ENCODE assay signal across 14 mouse cellular contexts in the genomic region with DNA sequence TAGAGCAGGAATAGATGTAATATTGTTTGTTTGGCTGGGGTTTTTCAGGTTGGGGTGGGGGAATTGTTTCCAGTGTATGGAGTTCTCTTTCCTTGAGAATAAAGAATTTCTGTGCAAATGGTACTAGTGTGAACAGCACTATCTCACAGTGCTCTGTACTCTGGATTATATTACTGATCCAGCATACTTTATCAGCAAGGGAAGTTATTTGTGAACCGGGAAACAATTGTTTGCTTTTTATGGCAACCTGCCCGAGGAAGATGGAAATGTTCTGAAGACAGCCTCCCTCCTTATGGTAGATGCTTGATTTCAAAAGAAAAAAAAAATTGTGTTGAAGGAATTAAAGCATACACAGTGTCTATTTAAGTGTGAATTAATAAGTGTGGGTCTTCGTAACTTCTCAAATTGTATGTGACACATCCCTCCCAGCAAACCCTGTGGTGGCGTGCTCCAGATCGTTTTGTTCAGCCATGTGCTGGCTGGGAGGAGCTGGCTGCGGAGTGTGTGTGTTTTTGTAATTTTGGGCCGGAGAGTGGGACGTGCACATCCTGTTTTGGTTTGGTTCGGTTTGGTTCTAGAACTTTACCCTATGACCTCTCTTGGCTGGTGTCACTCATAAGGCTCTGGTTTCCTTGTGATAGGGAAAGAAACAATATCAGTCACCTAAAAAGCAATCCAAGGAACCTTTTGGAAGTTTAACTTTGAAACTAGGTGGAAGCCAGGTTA. TPM values are rescaled to one million over a fixed set of nuclear protein-coding genes. Genes with fewer than 3 reads are reported as not detected.
A peak's percentile ranks its signal among the peaks of the same experiment; 100 is the strongest.
DNase-seq lines count a peak whose midpoint lies in the region; ATAC-seq and TF ChIP-seq lines count a peak whose summit lies in the region.
"Had no signal": no experiment of that assay in that cellular context is flagged by ENCODE, and none has a peak within 500 bp of the region (broad histone marks: within the 10 kb centered on the region; RNA-seq: fewer than 3 reads in every experiment).

No protein-coding gene starts in this region.

- H3K9me3 ChIP-seq in heart, embryonic 16.5 days (replicated peaks; ENCODE audit: control insufficient read depth, low read length), result no peaks in the 10 kb centered on the region
- H3K9me3 ChIP-seq in kidney, postnatal 0 days (replicated peaks; ENCODE audit: low read length), result no peaks in the 10 kb centered on the region
- H3K9me3 ChIP-seq: embryonic facial prominence, embryonic 15.5 days; hindbrain, embryonic 15.5 days; limb, embryonic 15.5 days; midbrain, embryonic 10.5 days; neural tube, embryonic 12.5 days had no signal

- 0 out of 2 replicates have a peak, but pooled peaks cover 2% of the 10 kb centered on the region for H3K4me1 ChIP-seq in heart, embryonic 16.5 days (ENCODE audit: control insufficient read depth, insufficient read depth, low read length)
- no peaks in the 10 kb centered on the region for H3K4me1 ChIP-seq in kidney, postnatal 0 days (replicated peaks; ENCODE audit: insufficient read depth, low read length)
- H3K4me1 ChIP-seq: hindbrain, embryonic 15.5 days; limb, embryonic 15.5 days; neural tube, embryonic 12.5 days had no signal

- peak; percentile 12 for DNase-seq in kidney, adult 11 months
- DNase-seq in kidney, adult 18-20 months, result no peak
- peak; percentile 63 for DNase-seq in kidney, postnatal 0 days (ENCODE audit: low spot score)
- DNase-seq in skeletal muscle tissue, adult 2 months (ENCODE audit: low read depth, low spot score), result peak; percentile 28
- DNase-seq in left cerebral cortex, postnatal 4 days, result no peak
- DNase-seq in right cerebral cortex, adult 2 months (ENCODE audit: low spot score in 2 of 2), result no peak
- DNase-seq: cerebellum, adult 9-11 months had no signal

- TF ChIP-seq CTCF in kidney, postnatal 0 days (IDR thresholded peaks at IDR 0.05; ENCODE audit: low read depth), result no peak

- intact Hi-C loops in left cerebral cortex, postnatal 4 days (cut with DNase I), result no loop called here

- no peak overlapping the region for H3K4me3 ChIP-seq in heart, embryonic 16.5 days (ENCODE audit: low read length)
- no peak overlapping the region for H3K4me3 ChIP-seq in kidney, postnatal 0 days (replicated peaks; ENCODE audit: low read depth, low read length)
- H3K4me3 ChIP-seq: embryonic facial prominence, embryonic 15.5 days; hindbrain, embryonic 15.5 days; limb, embryonic 15.5 days; midbrain, embryonic 10.5 days; neural tube, embryonic 12.5 days had no signal

- H3K36me3 ChIP-seq in heart, embryonic 16.5 days (ENCODE audit: control insufficient read depth, insufficient read depth), result no peaks in the 10 kb centered on the region
- no peaks in the 10 kb centered on the region for H3K36me3 ChIP-seq in kidney, postnatal 0 days (ENCODE audit: insufficient read depth, low read length)
- H3K36me3 ChIP-seq: embryonic facial prominence, embryonic 15.5 days; hindbrain, embryonic 15.5 days; limb, embryonic 15.5 days; midbrain, embryonic 10.5 days; neural tube, embryonic 12.5 days had no signal

- H3K27ac ChIP-seq in heart, embryonic 16.5 days (ENCODE audit: low read length), result peak overlapping the region; percentile 56
- H3K27ac ChIP-seq in kidney, postnatal 0 days, result peak overlapping the region; percentile 13; the same call in 1 of the 2 replicates
- H3K27ac ChIP-seq: embryonic facial prominence, embryonic 15.5 days; hindbrain, embryonic 15.5 days; limb, embryonic 15.5 days; midbrain, embryonic 10.5 days; neural tube, embryonic 12.5 days had no signal

- ATAC-seq in heart, embryonic 16.5 days (replicated peaks; ENCODE audit: extremely low read depth, insufficient read depth, low FRiP score), result peak; percentile 52
- ATAC-seq in kidney, postnatal 0 days (replicated peaks; ENCODE audit: low FRiP score, low read depth), result no peak
- ATAC-seq: CD4-positive, CD25-positive, alpha-beta regulatory T cell, adult 4 months had no signal

- 44% methylated on average over 9 of the region's 9 CpGs for WGBS in heart, embryonic 16.5 days
- WGBS in kidney, postnatal 0 days, result 46% methylated on average over 9 of the region's 9 CpGs

- no peaks in the 10 kb centered on the region for H3K27me3 ChIP-seq in heart, embryonic 16.5 days (ENCODE audit: control insufficient read depth, insufficient read depth, low read length)
- H3K27me3 ChIP-seq in kidney, postnatal 0 days (ENCODE audit: insufficient read depth, low read length), result no peaks in the 10 kb centered on the region
- H3K27me3 ChIP-seq: embryonic facial prominence, embryonic 15.5 days; hindbrain, embryonic 15.5 days; limb, embryonic 15.5 days; neural tube, embryonic 12.5 days had no signal

- no peak overlapping the region for H3K9ac ChIP-seq in heart, embryonic 16.5 days (ENCODE audit: low read length)
- H3K9ac ChIP-seq in kidney, postnatal 0 days (ENCODE audit: low read depth, low read length), result no peak overlapping the region
- H3K9ac ChIP-seq: embryonic facial prominence, embryonic 15.5 days; hindbrain, embryonic 15.5 days; limb, embryonic 15.5 days; neural tube, embryonic 12.5 days had no signal

- H3K4me2 ChIP-seq in heart, embryonic 16.5 days (ENCODE audit: low read depth, low read length), result peak overlapping the region; percentile 21
- no peak overlapping the region for H3K4me2 ChIP-seq in kidney, postnatal 0 days (ENCODE audit: low read length)
- H3K4me2 ChIP-seq: embryonic facial prominence, embryonic 15.5 days; hindbrain, embryonic 15.5 days; limb, embryonic 15.5 days; neural tube, embryonic 12.5 days had no signal

RNA-seq across cellular contexts. Expression of a gene that starts 59.3 kb away (rescaled TPM):
- 4.8 and 7.2 TPM in 2 replicates for polyA plus RNA-seq in heart, embryonic 16.5 days (2015; fragmentation: Nextera tagmentation; extraction: Ambion mirVana)
- polyA plus RNA-seq in kidney, postnatal 0 days (2015; fragmentation: Nextera tagmentation; extraction: Ambion mirVana), result 22.3 and 23.0 TPM in 2 replicates
- total RNA-seq in left cerebral cortex, postnatal 4 days (2021), result 1 to 10 TPM; 2.8 to 5.9 TPM

Comparison
In these comparisons a context has a peak if more than half of its experiments do, and no peak if none do; other contexts are left out.
1. DNase-seq: peak in kidney, adult 11 months (single experiment), kidney, postnatal 0 days (single experiment) and skeletal muscle tissue, adult 2 months (single experiment); none in kidney, adult 18-20 months (single experiment), left cerebral cortex, postnatal 4 days (single experiment) and right cerebral cortex, adult 2 months (0 of 2).